Mouse (Mus musculus) left cerebral cortex, postnatal 25 days (tissue): ENCODE measurements around the gene Gm20481. TPM values are rescaled to one million over a fixed set of nuclear protein-coding genes. Genes with fewer than 3 reads are reported as not detected.
"Not testable (repeated sequence)": the region's sequence is repeated elsewhere in the genome, so short reads cannot be mapped to it uniquely, and the experiment has no call there.

Source experiments
- DNase-seq, 2 experiments: peaks; one replicate each; pipeline ENCODE4 v3.0.0; 2022; ENCODE audit warnings: low spot score in 2 of 2, mixed read lengths in 1 of 2
- intact Hi-C: fragments of 180-260 bp; cut with DNase I; formaldehyde crosslinking; loops from one replicate; pipeline ENCODE4 v1.15.1; 2025
- total RNA-seq, 2 experiments: library from RNA; stranded (reverse); gene quantifications; 2 replicates each; pipeline ENCODE4 v1.2.3; 2021

Gene Gm20481
- total RNA-seq, 2 experiments from 2014 or later: not detected

GRCm38 (mm10) chr17:34999871-35000716 lies 30.4 kb downstream of the Gm20481 start:
- intact Hi-C loops: loop anchor here (2.0 to 5.0 kb wide), 2 partner anchors 15 to 242 kb away; partner anchors contain the start of gene Ddx39b
- DNase-seq: not testable (repeated sequence)

- intact Hi-C loops: loop anchor here (5.0 kb wide), 1 partner anchor 241 kb away; the partner anchor contains the start of gene Ddx39b
Measured at GRCm38 (mm10) chr17:35000717-35001451, 31.2 kb downstream of the Gm20481 start, which contains the start of gene Vars. Vars (plus strand) TSS chr17:35000987.

GRCm38 (mm10) chr17:35001452-35002152 lies 31.9 kb downstream of the Gm20481 start:
- intact Hi-C loops: loop anchor here (5.0 kb wide), 1 partner anchor 241 kb away; the partner anchor contains the start of gene Ddx39b
- DNase-seq: peak; percentile 21 to 55

More at GRCm38 (mm10) chr17:35000717-35001451, 31.2 kb downstream of the Gm20481 start, which contains the start of gene Vars:
- peak; percentile 77 to 85 for DNase-seq

GRCm38 (mm10) chr17:35002153-35002865 lies 32.6 kb downstream of the Gm20481 start:
- DNase-seq: no peak
- intact Hi-C loops: loop anchor here (5.0 kb wide), 1 partner anchor 240 kb away; the partner anchor contains the start of gene Ddx39b

- intact Hi-C loops: loop anchor here (5.0 kb wide), 1 partner anchor 239 kb away; the partner anchor contains the start of gene Ddx39b
- DNase-seq: no peak
Measured at GRCm38 (mm10) chr17:35003022-35003838, 33.5 kb downstream of the Gm20481 start.

- intact Hi-C loops: loop anchor here (5.0 kb wide), 1 partner anchor 238 kb away; the partner anchor contains the start of gene Ddx39b
- no peak for DNase-seq
Measured at GRCm38 (mm10) chr17:35004075-35004717, 34.5 kb downstream of the Gm20481 start.

GRCm38 (mm10) chr17:35005158-35005557 lies 35.4 kb downstream of the Gm20481 start:
- intact Hi-C loops: no loop called here
- DNase-seq: no peak

GRCm38 (mm10) chr17:35005902-35006301 lies 36.2 kb downstream of the Gm20481 start:
- intact Hi-C loops, DNase-seq: not testable (repeated sequence)

- intact Hi-C loops: no loop called here
- DNase-seq: no peak
Measured at GRCm38 (mm10) chr17:35007387-35007991, 37.8 kb downstream of the Gm20481 start.

- intact Hi-C loops: no loop called here
Measured at GRCm38 (mm10) chr17:35009586-35009985, 39.9 kb downstream of the Gm20481 start.

GRCm38 (mm10) chr17:35011440-35011839 lies 41.7 kb downstream of the Gm20481 start:
- no peak for DNase-seq
- intact Hi-C loops: no loop called here

More at GRCm38 (mm10) chr17:35009586-35009985, 39.9 kb downstream of the Gm20481 start:
- no peak for DNase-seq

GRCm38 (mm10) chr17:35012430-35012829 lies 42.7 kb downstream of the Gm20481 start:
- no peak for DNase-seq
- intact Hi-C loops: no loop called here

GRCm38 (mm10) chr17:35013221-35013620 lies 43.5 kb downstream of the Gm20481 start:
- intact Hi-C loops: no loop called here
- no peak for DNase-seq

- intact Hi-C loops: no loop called here
- no peak for DNase-seq
Measured at GRCm38 (mm10) chr17:35015296-35015695, 45.6 kb downstream of the Gm20481 start.

GRCm38 (mm10) chr17:35016376-35016775 lies 46.7 kb downstream of the Gm20481 start, which contains the start of gene Vwa7:
Vwa7 (plus strand) TSS chr17:35016579.
- intact Hi-C loops: no loop called here

GRCm38 (mm10) chr17:35016791-35017705 lies 47.3 kb downstream of the Gm20481 start:
- intact Hi-C loops: no loop called here
- no peak for DNase-seq

More at GRCm38 (mm10) chr17:35016376-35016775, 46.7 kb downstream of the Gm20481 start, which contains the start of gene Vwa7:
- DNase-seq: no peak
